Mouse (Mus musculus) frontal cortex, postnatal 10 days (tissue): ENCODE results near the gene Abca7.
"Not testable (repeated sequence)": the region's sequence is repeated elsewhere in the genome, so short reads cannot be mapped to it uniquely, and the experiment has no call there.

ENCODE experiments used
- DNase-seq, 2 experiments: peaks; one replicate each; pipeline ENCODE4 v3.0.0; 2022; ENCODE audit warnings: low spot score in 2 of 2, mixed read lengths in 1 of 2

Abca7 gene

DNA sequence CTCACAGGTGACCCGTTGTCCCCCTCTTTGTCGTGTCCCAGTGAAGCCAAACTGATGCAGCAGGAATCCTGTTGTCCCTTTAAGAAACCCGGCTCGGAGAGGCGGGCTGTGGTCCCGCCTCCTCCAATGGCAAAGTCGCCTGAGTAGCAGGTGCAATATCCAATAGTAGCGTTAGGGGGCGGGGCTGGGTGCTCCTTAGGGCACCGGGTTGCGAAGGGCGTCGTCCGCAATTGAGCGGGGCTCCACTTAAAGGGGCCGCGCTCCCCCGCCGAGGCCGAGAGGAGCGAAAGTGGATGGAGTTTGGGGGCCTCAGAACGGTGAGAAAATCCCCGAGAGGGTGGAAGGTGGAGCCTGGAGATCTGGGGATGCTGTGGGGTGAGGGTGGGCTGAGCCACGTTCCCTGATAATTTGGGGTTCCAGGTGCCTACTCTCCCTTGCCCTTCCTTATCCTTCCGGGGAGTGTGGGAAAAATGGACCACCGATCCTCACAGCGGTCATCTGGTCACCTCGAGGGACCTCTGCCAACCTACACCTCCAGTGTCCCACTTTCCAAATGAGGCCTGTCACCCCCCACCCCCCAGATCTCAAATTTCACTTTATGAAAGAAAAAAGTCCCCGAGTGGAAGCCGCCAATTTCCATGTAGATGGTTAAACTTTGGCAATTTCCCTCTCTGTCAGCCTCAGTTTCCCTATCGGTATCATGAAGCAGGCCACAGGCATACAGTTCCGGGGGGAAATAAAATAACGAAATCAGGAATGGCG is at the start of gene Abca7:
TSS of gene Abca7 (plus strand) at position 223 of the 762 bp plus-strand sequence.
- peak; percentile 88 to 94 for DNase-seq

DNA sequence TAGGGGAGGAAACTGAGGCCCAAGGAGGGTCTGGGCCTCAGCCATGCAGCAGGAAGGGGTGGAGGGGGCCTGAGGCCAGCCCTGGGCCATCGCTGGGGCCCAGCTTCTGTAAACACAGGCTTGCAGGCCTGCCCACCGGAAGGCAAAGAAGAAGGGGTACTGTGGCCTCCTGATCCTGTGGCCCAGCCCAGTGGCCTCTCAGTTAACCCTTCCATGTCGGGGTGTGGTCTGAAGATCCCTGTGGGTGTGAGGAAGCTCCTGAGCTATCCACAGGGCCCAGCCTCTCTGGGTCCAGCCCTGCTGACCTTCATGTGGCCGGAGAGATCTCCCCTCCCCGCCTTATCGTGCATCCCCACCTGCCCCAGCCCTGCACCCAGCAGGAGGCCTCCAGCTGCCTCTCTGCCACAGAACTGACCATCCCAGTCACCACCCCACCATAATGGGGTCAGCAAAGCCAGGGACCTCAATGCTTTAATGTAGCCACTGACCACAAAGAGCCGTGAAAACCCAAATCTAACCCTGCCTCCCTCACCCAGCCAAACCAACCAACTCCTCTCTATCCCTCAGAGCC is 49.5 kb upstream of the Abca7 start:
- DNase-seq: no peak

DNA sequence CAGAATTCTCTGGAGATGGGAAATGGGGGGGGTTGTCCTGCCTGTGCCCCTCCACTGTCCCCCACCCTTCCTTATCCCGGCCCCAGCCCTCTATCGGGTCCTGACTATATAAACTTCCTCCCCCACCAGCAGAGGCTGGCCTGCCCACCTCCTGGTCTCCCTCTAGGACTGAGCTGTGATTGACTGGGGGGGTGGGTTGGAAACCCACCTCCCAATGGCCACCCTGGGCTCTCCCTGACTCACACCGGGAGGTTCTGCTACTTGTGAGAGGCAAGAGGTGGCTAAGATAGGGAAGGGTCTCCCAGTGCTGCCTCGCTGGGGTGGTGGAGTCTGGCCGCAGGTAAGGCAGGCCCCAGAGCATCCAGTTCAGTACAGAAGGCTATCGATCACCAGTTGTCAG is 48.8 kb upstream of the Abca7 start:
- DNase-seq: no peak

DNA sequence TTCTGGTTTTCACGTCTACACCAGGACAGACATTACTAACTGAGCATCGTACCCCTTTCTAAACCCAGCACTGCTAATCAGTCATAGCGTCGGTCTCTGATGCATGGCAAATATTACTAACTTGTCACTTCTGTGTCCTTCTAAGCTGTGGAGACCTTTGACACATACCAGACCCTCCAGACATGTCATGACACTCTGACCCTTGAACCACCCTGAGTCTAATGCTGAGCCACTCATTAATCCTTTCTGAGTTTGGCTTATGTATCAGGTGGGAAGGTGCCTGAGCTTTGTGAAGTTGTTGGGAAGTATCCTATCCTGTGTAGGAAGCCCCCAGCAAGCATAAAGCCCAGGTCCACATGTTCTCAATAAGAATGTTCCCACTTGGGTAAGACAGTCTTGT is 46.4 kb upstream of the Abca7 start:
- no peak for DNase-seq

DNA sequence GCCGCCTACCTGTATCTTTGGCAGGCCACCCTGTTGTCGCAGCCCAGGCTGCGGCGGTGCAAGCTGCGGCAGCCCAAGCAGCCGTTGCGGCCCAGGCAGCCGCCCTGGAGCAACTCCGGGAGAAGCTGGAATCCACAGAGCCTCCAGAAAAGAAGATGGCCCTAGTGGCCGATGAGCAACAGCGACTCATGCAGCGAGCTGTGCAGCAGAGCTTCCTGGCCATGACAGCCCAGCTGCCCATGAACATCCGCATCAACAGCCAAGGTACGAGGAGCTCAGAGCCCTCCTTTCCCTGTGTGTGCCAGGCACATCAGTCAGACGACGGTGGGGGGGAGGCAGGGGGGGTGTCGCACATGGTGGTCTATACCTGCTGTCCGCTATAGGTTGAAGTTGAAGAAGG is 45.6 kb upstream of the Abca7 start:
- DNase-seq: no peak

DNA sequence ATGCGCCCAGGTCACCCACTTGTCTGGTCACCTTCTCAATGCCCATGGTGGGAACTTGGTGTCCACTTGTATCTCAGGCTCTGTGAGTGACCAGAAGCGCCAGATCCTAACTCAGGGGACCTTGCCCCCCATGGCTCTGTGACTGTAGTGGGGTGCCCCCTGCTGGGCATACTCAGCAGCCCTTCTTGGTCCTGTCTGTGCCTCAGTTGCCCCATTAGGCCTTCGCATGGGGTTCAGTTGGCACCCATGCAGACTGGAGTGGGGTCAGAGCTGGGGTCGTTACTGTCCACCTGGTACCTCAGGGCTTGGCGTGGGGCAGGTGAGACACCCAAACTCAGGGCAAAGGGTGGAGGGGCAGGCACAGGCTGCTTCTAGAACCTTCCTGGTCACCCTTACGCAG is 42.3 kb upstream of the Abca7 start:
- DNase-seq: no peak

DNA sequence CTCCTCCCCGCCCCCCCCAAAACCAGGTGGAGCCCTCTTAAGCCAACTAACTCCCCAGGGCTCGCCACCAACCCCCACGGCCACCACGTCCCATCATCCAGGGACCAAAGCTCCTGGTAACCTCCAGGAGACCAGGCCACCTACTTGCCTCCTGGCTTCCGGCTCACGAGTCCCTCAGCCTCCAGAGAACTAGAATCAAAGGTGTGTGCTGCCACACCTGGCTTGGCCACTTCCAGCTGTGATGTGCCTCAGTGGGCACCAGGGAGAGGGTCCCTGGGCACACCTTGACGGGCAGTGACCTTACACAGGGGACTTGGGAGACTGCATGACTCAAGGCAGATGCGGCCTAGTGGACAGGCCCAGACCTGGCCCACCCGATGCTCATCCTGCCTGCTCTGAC is 40.6 kb upstream of the Abca7 start:
- DNase-seq: no peak

DNA sequence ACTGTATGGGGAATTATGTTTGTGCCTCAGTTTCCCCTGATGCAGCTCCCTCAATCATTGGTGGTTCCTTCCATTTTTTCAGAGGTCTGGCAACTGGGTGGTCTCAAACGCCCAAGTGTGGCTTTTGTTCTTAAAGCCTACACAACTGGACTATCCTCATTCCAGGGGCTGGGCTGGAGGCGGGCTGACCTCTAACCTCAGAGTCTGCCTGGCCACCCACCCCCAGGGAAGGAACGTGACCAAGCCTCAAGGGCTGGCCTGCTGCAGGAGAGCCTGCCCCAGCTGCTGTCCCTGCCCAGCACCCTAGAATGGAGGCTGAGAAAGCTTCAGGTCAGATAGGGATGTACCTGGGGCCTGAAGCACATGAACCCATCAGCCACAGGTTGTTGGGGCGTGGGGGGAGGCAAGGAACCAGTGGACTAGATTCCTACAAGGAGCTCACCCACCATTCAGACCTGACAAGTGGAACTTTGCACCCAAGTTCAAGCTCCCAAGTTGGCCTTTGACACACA is 39.6 kb upstream of the Abca7 start:
- DNase-seq: no peak

DNA sequence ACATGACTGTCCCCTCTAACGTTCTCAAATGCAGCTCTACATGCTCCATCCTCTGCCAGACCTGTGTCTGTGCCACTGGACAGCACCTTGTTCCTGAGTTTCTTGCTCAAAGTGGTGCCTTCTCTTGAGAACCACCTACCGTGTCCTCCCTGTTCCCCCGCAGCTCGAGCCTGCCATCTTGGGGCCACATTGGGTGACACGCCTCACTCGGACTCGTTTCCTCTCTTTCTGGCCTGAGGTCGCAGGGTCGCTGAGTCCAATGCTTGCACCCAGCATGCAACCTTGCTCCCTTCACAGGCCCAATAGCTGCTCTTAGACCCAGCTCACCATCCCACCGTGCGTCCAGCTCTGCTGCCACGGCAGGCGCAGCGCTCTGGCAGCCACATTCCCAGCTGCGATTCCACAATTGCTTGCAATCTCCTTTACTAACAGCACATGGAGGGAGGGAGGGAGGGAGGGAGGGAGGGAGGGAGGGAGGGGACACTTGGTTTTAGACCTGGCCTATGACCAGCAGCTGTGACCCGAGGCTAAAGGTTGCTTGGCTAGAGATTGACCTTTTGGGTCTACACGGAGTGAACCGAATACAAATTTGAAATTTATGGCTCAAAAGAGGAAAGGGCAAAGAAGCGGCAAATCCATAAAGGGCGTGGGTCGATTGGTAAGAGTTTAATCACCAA is 38.0 kb upstream of the Abca7 start:
- peak in 1 of 2 experiments; percentile 71 for DNase-seq

DNA sequence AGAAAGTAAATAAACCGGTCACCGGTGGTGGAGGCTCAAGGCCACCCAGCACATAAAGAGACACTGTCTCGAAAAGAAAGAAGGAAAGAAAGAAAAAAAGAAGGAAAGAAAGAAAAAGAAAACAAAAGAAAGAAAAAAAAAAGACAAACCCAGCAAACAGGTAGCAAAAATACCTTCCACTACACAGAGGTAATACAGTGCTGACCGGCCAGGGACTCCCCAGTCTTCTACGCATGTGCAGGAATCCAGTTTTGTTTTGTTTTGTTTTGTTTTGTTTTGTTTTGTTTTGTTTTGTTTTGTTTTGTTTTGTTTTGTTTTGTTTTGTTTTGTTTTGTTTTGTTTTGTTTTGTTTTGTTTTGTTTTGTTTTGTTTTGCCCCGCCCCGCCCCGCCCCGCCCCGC is 36.9 kb upstream of the Abca7 start:
- not testable (repeated sequence) for DNase-seq

DNA sequence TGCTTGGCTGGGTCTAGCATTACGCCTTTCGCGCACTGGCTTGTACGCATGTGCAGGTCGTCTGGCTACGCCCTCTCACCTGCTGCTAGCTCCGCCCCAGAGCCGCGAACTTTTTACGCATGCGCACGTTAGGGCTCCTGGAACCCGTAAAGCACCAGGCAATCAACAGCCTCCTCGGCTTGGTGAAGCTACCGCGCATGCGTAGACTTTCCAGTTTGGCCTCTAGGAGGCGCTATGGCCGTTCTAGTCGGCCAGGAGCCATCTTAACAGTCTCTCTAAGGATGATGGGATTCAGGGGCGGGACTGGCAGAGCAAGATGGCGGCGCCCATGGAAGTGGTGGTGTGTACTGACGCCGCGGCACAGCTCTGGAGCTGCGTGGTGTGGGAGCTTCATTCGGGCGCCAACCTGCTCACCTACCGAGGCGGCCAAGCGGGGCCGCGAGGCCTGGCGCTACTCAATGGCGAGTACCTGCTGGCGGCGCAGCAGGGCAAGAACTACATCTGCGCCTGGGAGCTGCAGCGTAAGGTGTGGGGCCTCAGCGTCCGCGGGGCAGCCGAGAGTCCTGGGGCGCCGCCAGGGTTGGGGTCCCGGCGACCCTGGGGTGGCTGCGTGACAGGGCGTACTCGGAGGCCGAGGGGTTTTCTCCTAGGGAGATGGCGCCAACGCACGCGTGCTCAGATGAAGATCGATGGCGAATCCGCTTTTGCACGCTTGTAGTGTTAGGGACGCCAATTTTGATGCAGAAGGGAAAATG is 36.3 kb upstream of the Abca7 start, which contains the start of gene Wdr18:
TSS of gene Wdr18 (plus strand) at position 306 of the 755 bp plus-strand sequence.
- DNase-seq: peak; percentile 98 to 99

DNA sequence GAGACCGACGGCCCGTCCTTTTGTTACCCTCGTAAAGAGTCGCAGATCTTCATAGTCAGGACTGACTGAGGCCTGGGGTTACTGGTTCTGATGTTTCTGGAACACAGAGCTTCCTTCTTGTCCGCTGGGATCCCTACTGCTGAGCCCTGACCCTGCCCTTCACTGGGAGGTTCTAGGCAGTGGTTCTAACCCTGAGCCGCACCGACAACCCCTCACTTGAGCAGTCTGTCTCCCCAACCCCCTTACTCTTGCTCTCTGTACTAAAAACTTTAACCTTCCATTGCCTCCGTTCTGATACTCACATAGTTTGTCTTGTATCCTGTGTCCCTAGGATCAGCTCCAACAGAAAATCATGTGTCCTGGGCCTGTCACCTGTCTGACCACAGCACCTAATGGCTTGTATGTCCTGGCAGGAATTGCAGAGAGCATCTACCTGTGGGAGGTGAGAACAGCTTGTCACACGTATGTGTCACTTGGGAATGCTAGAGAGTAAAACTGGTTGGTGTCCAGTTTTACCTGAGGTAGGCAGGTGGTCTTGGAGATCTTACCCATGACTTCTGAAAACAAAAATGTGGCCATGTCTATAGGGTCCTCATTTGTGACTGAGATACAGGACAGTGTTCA is 35.5 kb upstream of the Abca7 start:
- no peak for DNase-seq

DNA sequence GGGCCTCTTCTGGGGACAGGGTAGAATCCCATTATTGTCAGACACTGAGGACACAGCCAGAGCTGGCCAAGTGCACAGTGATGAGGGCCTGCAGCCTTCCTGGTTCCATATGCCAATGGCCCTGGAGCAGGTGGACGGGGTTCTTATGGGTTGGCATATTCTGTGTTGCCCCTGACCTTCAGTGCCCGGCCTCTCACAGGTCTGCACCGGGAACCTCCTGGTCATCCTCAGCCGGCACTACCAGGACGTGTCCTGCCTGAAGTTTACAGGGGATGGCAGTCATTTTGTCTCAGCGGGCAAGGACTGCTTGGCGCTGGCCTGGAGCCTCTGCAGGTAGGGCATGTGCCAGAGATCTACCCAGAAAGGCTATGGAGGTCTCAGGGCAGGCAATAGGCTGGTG is 31.6 kb upstream of the Abca7 start:
- no peak for DNase-seq

DNA sequence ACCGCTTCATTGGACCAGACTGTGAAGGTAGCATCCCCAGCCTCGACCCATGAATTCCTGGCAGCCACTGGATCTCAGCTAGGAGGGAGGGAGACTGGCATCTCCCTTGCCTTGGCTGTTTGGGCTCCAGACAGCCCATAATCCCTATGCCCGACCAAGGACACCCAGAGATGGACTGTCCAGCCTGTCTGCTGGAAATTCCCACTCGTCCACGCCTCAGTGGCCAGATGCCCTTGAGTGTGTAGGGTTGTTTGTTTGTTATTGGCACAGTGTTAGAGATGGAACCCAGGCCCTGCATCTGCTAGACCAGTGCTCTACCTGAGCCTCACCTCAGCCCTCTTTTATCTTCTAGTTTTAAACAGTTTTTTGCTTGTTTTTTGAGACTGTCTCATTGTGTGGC is 31.0 kb upstream of the Abca7 start:
- DNase-seq: no peak

DNA sequence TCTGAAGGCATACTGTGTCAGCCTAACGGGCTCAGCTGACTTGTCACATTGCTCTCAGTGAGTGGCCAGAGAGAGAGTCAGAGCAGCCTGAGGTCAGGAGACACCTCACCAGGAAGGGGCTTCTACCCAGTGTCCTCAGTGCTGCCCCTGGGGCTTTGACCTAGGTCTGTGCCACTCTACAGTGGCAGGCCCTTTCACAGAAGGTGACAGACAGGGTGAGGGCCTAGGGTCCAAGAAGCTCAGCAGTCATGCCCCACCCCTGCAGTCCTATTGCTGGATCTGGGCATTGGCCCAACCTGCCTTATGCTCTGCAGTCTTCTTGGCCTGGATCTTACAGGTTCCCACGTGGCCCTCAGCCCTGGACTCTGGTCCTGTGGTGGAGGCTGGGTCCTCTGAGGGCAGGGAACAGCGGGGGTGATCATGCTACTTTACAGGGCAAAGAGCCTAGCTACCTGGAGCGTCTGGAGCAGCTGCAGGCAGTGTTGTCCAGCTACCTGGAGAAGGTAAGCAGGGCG is 29.4 kb upstream of the Abca7 start:
- no peak for DNase-seq

DNA sequence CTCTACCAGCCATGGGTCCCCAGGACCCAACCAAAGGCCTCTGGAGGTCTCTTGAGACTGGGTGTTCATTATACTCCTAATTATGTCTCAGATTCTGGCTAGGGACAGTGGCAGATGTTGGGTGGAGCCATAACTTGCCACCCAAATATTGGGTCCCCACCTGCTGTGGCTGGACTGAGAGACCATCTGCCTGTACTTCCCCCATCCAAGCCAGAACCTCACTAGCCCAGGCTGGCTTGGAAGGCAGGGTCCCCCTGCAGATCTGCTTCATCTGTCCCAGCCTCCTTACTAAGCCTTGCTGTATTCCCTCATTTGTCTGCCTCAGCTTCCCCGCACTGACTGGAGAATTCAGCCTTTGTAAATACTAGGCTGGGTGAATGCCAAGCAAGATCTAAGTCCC is 28.1 kb upstream of the Abca7 start:
- no peak for DNase-seq

DNA sequence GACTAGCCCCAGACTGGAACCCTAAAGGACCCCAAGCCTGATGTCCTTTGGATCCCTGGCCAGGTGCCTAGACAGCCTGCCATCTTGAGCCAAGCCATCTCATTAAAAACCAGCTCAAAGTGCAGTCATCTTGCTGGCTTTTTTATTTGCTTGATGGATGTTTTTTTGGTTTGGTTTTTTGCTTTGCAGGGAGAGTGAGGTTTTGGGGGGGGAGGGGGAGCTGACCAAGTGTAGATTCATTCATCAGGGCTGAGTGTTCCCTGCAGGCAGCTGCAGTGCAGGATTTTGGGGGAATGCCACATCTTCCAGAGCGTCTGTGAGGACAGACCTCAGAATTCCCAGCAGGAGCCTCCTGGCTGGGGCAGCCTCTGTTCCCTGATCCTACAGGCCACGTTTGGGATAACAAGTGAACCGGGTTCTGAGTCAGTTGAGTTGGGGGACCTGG is 27.1 kb upstream of the Abca7 start:
- DNase-seq: no peak

DNA sequence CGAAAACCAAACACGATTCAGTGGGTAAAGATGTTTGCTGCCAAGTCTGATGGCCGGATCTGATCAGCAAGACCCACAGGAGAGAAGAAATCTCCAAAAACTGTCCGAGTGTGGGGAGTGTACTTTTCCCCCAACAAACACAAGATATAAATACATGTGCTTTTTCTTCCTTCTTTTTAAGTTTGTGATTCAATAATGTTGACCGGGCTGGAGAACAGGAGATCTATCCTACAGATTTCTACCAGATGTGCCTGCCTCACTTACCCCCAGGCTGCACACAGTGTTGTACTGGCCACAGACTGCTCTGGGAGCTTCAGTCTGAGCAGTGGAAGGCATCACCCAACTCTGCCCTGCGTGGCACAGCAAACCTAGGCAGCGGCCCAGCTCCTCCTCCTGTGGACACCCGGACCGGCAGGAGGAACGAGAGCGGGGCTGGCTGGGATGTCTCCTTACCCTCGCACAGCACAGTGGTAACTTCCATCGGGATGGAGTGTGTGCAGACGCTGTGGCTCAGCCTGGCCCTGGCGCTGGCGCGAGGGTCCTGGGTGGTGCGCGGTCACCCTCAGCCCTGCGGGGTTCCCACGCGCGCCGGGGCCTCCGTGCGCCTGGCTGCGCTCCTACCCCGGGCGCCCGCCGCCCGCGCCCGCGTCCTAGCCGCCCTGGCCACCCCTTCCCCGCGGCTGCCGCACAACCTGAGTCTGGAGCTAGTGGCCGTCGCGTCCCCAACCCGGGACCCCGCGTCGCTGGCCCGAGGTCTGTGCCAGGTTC is 25.7 kb upstream of the Abca7 start, which contains the start of gene Grin3b:
TSS of gene Grin3b (plus strand) at position 301 of the 768 bp plus-strand sequence.
- no peak for DNase-seq

DNA sequence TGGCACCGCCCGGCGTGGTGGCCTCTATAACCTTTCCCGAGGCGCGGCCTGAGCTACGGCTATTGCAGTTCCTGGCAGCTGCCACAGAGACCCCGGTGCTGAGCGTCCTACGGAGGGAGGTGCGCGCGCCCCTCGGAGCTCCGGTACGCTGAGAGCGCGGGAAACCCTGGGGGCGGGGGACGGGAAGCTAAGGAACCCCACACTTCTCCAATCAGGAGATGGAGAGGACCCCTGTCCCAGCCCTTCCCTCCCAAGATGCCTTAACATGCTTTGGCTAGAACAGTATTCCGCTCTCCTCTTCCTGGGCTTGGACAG is 25.2 kb upstream of the Abca7 start:
- DNase-seq: no peak

DNA sequence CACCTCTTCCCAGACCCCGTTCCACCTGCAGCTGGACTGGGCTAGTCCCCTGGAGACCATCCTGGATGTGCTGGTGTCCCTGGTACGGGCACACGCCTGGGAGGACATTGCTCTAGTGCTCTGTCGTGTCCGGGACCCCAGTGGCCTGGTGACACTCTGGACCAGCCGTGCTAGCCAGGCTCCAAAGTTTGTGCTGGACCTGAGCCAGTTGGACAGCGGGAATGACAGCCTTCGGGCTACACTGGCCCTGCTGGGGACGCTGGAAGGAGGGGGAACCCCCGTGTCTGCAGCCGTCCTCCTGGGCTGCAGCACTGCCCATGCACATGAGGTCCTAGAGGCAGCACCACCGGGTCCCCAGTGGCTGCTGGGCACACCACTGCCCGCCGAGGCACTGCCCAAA is 23.5 kb upstream of the Abca7 start:
- no peak for DNase-seq

DNA sequence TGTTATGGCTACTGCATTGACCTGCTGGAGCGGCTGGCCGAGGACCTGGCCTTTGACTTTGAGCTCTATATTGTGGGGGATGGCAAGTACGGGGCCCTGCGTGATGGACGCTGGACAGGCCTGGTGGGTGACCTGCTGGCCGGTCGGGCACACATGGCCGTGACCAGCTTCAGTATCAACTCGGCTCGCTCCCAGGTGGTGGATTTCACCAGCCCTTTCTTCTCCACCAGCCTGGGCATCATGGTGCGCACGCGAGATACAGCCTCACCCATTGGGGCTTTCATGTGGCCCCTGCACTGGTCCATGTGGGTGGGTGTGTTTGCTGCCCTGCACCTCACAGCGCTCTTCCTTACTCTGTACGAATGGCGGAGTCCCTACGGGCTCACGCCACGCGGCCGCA is 22.2 kb upstream of the Abca7 start:
- DNase-seq: no peak
